Mouse (Mus musculus): Measurements from ENCODE around the gene Vmn2r6. TPM values are rescaled to one million over a fixed set of nuclear protein-coding genes. Genes with fewer than 3 reads are reported as not detected.
"Not testable (repeated sequence)": the region's sequence is repeated elsewhere in the genome, so short reads cannot be mapped to it uniquely, and the experiment has no call there.

Gene Vmn2r6
- polyA plus RNA-seq (2015; fragmentation: Nextera tagmentation; extraction: Ambion mirVana): not detected in 2 replicates

DNA sequence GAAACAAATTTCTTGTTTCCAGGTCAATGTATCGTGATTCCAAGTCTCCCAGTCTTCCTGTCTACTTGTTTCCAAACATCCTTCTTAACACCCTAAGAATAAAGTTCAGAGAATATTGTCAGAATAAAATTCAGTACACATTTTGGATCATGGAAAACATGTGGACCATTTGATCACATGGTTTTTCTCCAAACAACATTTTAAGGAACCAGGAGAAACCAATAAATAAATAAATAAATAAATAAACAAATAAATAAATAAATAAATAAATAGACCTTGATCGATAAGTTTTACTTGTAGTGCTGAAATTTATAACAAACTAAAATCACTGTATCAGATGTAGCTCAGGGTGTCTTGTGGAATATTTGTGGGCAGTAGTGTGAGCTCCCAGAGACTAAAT lies at the start of gene Vmn2r6:
Gene Vmn2r6 (minus strand): TSS at position 101 of the 400 bp plus-strand sequence.
- H3K4me2 ChIP-seq (ENCODE audit: low read length); H3K36me3 ChIP-seq (ENCODE audit: insufficient read depth, low read length); H3K9me3 ChIP-seq (replicated peaks; ENCODE audit: low read length); H3K9ac ChIP-seq (ENCODE audit: low read depth, low read length); DNase-seq (ENCODE audit: low spot score); H3K27ac ChIP-seq; H3K4me1 ChIP-seq (replicated peaks; ENCODE audit: insufficient read depth, low read length); H3K27me3 ChIP-seq (ENCODE audit: insufficient read depth, low read length); ATAC-seq (replicated peaks; ENCODE audit: low FRiP score, low read depth); H3K4me3 ChIP-seq (replicated peaks; ENCODE audit: low read depth, low read length): not testable (repeated sequence)
- 88% methylated on average over 2 of the region's 2 CpGs for WGBS

DNA sequence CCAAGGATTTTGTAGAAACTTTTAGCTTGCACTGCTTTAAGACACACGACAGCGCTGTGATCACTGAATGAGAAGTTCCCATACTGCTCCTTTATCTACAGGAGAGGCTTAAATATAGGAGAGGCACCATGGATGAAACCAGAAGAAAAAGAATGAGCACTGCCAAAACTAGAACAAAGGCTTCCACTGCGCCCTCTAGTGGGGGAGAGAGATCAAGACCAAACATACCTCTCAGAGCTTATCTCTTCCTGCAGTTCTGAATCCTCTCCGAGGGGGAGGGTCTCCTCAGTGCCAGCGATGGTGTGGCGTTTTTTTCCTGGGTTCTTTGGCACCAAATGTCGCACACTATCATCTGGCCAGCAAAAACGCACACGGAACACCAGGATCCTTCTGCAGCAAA lies 22.0 kb upstream of the Vmn2r6 start:
- H3K4me1 ChIP-seq (replicated peaks; ENCODE audit: insufficient read depth, low read length): no peaks in the 10 kb centered on the region
- TF ChIP-seq CTCF (IDR thresholded peaks at IDR 0.05; ENCODE audit: low read depth): peak; percentile 57
- no peak overlapping the region for H3K27ac ChIP-seq
- WGBS: 67% methylated on average over 9 of the region's 9 CpGs
- ATAC-seq (replicated peaks; ENCODE audit: low FRiP score, low read depth): no peak
- DNase-seq (ENCODE audit: low spot score): peak; percentile 25
- no peaks in the 10 kb centered on the region for H3K36me3 ChIP-seq (ENCODE audit: insufficient read depth, low read length)
- no peaks in the 10 kb centered on the region for H3K9me3 ChIP-seq (replicated peaks; ENCODE audit: low read length)
- no peak overlapping the region for H3K9ac ChIP-seq (ENCODE audit: low read depth, low read length)
- no peak overlapping the region for H3K4me2 ChIP-seq (ENCODE audit: low read length)
- no peak overlapping the region for H3K4me3 ChIP-seq (replicated peaks; ENCODE audit: low read depth, low read length)
- H3K27me3 ChIP-seq (ENCODE audit: insufficient read depth, low read length): no peaks in the 10 kb centered on the region

DNA sequence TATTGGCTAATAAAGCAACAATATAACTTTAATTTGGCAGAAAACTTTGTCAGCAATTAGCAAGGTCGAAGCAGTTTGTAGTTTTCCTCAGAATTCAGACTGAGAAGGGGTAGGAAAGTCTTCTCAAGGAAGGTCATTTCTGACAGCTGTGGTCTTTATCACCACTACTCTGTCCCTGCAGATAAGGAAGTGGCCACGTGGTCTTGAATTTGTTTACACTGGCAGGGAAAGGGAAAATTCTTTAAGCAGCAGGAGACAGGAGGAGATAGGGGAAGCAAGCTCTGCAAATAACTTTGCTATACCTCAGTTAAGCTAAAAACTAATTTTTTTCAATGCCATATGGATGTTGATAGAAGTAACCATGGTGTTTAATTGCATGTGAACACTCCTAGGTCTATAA lies 3.2 kb upstream of the Vmn2r6 start:
- peak; percentile 7 for DNase-seq (ENCODE audit: low spot score)
- not testable (repeated sequence) for H3K36me3 ChIP-seq (ENCODE audit: insufficient read depth, low read length); H3K27ac ChIP-seq; H3K4me3 ChIP-seq (replicated peaks; ENCODE audit: low read depth, low read length); H3K27me3 ChIP-seq (ENCODE audit: insufficient read depth, low read length); H3K9ac ChIP-seq (ENCODE audit: low read depth, low read length); H3K9me3 ChIP-seq (replicated peaks; ENCODE audit: low read length); ATAC-seq (replicated peaks; ENCODE audit: low FRiP score, low read depth); H3K4me2 ChIP-seq (ENCODE audit: low read length); H3K4me1 ChIP-seq (replicated peaks; ENCODE audit: insufficient read depth, low read length)
- 47% methylated on average over 2 of the region's 2 CpGs for WGBS

DNA sequence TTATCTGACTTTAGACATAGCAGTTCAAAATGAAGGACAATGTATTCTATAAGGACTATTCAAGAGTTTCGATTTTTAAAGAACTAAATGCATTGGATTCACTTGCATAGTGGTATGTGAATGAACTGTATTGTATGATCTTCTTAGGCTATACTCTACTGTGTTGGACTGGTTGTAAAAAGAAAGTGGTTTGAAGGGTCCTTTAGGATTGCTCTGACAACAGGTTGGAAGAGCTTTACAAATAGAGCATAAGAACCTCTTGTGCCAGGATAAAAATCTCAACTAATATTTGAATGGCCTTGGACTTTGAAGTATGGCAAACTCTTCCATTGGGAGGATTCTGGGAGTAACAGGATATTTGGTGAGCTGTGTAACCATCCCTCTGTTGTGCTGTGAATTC lies 42.0 kb downstream of the Vmn2r6 start:
- H3K9ac ChIP-seq (ENCODE audit: low read depth, low read length); H3K36me3 ChIP-seq (ENCODE audit: insufficient read depth, low read length); H3K4me1 ChIP-seq (replicated peaks; ENCODE audit: insufficient read depth, low read length); H3K4me2 ChIP-seq (ENCODE audit: low read length); H3K9me3 ChIP-seq (replicated peaks; ENCODE audit: low read length); DNase-seq (ENCODE audit: low spot score); H3K27me3 ChIP-seq (ENCODE audit: insufficient read depth, low read length); ATAC-seq (replicated peaks; ENCODE audit: low FRiP score, low read depth); H3K4me3 ChIP-seq (replicated peaks; ENCODE audit: low read depth, low read length); H3K27ac ChIP-seq: not testable (repeated sequence)
- 74% methylated on average over 1 of the region's 1 CpGs for WGBS

DNA sequence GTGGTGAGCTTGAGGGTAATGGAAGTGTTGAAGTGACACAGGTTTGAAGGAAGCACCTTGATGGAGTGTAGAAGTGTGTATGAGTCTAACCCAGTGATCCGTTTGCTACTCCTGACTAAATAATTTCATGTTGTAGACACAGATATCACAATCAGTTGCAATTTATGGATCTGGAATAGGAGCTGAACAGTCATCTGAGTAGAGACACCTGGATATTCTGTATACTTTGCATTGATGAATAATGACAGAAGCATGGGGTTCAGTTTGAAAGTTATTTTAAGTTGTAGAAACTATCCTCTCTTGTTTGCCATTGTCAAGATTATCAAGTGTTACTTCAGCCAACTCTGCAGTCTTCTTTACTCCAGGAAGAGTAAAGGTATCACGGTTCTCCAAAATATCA lies 55.9 kb downstream of the Vmn2r6 start, which contains the start of gene Vmn2r5:
Gene Vmn2r5 (minus strand): TSS at position 101 of the 400 bp plus-strand sequence.
- WGBS: no CpG with 5 or more reads among the region's 2 CpGs
- not testable (repeated sequence) for H3K9me3 ChIP-seq (replicated peaks; ENCODE audit: low read length); DNase-seq (ENCODE audit: low spot score); H3K4me1 ChIP-seq (replicated peaks; ENCODE audit: insufficient read depth, low read length); H3K27ac ChIP-seq; H3K27me3 ChIP-seq (ENCODE audit: insufficient read depth, low read length); H3K4me3 ChIP-seq (replicated peaks; ENCODE audit: low read depth, low read length); H3K9ac ChIP-seq (ENCODE audit: low read depth, low read length); ATAC-seq (replicated peaks; ENCODE audit: low FRiP score, low read depth); H3K36me3 ChIP-seq (ENCODE audit: insufficient read depth, low read length); H3K4me2 ChIP-seq (ENCODE audit: low read length)

Other genes starting within 250 kb of the Vmn2r6 start
- not detected in 2 replicates for gene Vmn2r4, start 150.5 kb downstream of the Vmn2r6 start, polyA plus RNA-seq (2015; fragmentation: Nextera tagmentation; extraction: Ambion mirVana)
- gene Vmn2r5, start 56.0 kb downstream of the Vmn2r6 start, polyA plus RNA-seq (2015; fragmentation: Nextera tagmentation; extraction: Ambion mirVana): not detected in 2 replicates

Measured in kidney, postnatal 0 days (tissue).